Mouse (Mus musculus) gastrocnemius, postnatal 4 days (tissue): ENCODE results near the gene Ugt1a1. TPM values are rescaled to one million over a fixed set of nuclear protein-coding genes. Genes with fewer than 3 reads are reported as not detected.
"Not testable (repeated sequence)": the region's sequence is repeated elsewhere in the genome, so short reads cannot be mapped to it uniquely, and the experiment has no call there.

Experiments
- DNase-seq, 2 experiments: peaks; one replicate each; pipeline ENCODE4 v3.0.0; 2021 to 2022; ENCODE audit warnings: low spot score in 2 of 2, mixed read lengths in 2 of 2
- total RNA-seq, 2 experiments: library from RNA; stranded (reverse); gene quantifications; 2 replicates each; pipeline ENCODE4 v1.2.3; 2021

Gene Ugt1a1
- total RNA-seq, 2 experiments from 2014 or later: 0.12 to 1.3 TPM

DNA sequence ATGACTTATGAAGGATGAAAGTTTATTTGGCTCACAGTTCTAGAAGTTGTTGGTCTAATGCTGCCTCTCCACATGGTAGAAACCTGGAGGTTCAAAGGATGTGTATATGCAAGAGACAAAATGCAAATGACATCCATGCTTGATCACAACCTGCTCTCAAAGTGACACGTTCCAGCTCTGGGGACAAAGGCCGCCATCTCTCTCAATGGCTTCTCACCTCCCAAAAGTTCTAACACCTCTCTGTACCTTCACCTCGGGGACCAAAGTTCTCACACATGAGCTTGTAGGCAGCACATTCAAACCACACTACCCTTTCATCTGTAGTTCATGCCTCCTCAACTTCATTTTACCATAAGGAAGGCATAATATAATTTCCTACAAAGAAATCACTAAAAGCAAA is 5.8 kb downstream of the Ugt1a1 start:
- peak in 1 of 2 experiments; percentile 13 for DNase-seq

DNA sequence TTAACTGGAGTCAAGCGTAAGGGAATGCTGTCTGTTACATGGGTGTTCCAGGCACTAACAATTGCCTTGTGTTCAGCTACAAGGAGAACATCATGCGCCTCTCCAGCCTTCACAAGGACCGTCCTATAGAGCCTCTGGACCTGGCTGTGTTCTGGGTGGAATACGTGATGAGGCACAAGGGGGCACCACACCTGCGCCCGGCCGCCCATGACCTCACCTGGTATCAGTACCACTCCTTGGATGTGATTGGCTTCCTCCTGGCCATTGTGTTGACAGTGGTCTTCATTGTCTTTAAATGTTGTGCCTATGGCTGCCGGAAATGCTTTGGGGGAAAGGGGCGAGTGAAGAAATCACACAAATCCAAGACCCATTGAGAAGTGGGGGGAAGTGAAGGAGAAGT is 6.3 kb downstream of the Ugt1a1 start:
- peak; percentile 28 to 43 for DNase-seq

DNA sequence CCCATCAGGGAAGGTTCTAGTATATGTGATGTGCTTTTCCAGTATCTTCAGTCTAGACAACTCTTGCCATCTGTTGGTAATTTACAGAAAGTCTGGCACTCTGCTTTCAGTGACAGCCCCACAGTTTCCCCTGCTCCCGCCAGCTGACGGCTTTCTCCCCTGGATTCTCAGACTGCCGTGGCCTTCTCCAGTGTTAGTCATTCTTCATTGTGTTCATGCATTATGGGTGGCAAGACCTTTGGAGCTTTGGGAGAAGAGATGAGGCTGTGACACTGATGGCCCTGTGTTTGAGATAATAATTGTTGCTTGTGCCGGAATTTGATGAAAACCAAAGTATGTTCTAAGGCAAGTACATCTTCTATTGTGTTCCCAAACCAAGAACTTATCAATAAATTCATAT is 6.8 kb downstream of the Ugt1a1 start:
- no peak for DNase-seq

DNA sequence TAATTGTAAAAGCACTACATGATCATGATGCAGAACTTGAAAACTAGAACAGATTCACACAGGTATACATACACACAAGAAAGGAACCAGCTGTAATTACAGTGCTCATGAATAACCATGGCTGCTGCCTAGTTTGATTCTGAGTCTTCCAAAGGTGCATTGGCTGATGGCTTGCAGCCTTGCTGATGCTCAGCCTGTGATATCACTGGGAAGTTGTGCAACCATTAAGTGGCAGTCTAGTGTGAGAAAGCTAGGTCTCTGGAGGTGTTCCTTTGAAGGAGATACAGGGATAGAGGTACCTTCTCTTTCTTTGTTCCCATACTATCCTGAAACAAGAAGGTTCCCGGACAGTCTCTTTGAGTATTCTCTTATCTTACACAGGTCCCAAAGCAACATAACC is 7.3 kb downstream of the Ugt1a1 start:
- DNase-seq: peak in 1 of 2 experiments; percentile 22

GRCm38 (mm10) chr1:88220336-88220735 is 8.6 kb downstream of the Ugt1a1 start:
- peak in 1 of 2 experiments; percentile 21 for DNase-seq

- DNase-seq: peak in 1 of 2 experiments; percentile 0
These were observed 10.5 kb downstream of the Ugt1a1 start for GRCm38 (mm10) chr1:88222216-88222615.

DNA sequence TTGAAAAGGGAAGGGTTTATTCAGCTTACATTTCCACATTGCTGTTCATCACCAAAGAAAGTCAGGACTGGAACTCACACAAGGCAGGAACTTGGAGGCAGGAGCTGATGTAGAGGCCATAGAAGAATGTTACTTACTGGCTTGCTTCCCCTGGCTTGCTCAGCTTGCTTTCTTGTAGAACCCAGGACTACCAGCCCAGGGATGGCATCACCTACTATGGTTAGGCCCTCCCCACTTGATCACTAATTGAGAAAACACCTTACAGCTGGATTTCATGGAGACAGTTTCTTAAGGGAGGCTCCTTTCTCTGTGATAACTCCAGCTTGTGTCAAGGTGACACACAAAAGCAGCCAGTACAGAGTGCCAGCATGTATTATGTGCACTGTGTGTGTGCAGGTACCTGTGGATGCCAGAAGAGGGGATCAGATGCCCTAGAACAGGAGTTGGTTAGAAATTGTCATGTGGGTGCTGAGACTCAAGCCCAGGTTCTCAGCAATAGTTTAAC is 11.3 kb downstream of the Ugt1a1 start:
- peak; percentile 15 to 21 for DNase-seq

DNA sequence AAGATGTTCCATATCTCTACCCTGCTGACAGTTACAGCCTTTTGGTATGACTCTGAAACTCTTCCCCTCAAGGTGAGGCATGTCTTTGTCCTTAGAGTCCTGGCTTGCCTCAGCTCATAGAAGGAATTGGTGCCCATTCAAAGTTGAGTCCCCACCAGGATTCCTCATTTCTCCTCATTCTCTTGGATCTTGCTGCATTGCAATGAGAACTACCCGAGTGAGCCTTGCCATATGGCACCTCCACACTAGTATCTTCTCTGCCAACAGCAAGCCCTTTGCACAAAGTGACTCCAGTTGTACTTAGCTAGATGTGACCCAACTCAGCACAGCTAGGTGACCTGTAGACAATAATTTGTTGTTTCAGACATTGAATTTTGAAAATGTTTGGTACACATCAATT is 11.8 kb downstream of the Ugt1a1 start:
- DNase-seq: peak; percentile 27 to 33

- peak in 1 of 2 experiments; percentile 21 for DNase-seq
These were observed 12.4 kb downstream of the Ugt1a1 start for GRCm38 (mm10) chr1:88224029-88224776.

- not testable (repeated sequence) for DNase-seq
These were observed 13.5 kb downstream of the Ugt1a1 start for GRCm38 (mm10) chr1:88225301-88225700.

- peak in 1 of 2 experiments; percentile 16 for DNase-seq
These were observed 14.0 kb downstream of the Ugt1a1 start for GRCm38 (mm10) chr1:88225741-88226140.

DNA sequence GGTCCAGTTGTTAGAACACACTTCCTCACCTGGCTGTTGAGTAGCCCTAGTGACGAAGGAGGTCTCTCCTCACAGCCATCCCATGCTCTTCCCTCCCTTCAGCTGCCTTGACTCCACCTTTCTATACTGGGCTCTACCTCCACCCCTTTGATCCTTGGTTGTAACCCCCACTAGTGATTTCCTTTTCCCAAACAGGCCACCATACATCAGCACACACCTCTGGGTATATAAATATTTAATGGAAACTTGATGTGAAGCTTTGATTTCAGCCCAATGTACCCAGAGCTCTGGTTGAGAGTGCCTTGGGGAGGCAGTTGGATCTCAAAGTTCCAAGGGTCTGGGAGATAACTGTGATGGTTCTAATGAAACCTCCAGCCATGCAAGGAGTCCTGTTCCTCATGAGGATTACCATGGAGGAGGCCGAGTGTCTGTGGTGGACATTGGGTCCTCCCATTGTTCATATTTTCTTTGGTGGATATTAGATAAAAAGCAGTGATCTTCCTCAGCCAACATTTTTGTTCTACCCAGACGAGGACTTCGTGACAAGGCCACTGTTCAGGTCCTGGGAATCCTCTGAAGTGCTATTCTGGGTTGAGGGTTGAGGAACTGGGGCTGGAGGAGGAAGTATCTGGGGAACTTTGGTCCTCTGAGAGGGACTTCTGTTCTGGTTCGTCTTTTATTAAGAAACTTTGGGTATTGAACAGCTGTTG is 15.1 kb downstream of the Ugt1a1 start, which contains the start of gene Mroh2a:
Gene Mroh2a (plus strand): TSS at position 317 of the 710 bp plus-strand sequence.
- DNase-seq: peak in 1 of 2 experiments; percentile 22

GRCm38 (mm10) chr1:88227482-88227881 is 15.7 kb downstream of the Ugt1a1 start:
- peak in 1 of 2 experiments; percentile 18 for DNase-seq

DNA sequence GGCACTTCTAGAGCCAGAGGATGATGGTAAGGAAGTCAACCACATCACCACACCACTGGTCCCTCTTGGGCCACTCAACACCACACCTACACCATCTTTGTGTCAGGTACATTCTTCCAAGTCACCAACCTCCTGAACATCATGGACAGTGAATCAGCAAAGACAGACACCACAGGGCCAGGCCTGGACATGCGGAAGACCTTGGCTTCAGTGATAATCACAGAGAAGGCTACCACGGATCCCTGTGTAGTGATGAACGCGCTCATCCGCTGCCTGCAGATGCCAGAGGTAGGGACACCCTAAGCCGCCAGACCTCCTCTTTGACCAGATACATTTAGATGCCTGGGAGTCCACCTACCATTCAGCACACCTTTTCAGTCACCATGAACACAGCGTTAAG is 16.4 kb downstream of the Ugt1a1 start:
- DNase-seq: peak; percentile 30 to 31

DNA sequence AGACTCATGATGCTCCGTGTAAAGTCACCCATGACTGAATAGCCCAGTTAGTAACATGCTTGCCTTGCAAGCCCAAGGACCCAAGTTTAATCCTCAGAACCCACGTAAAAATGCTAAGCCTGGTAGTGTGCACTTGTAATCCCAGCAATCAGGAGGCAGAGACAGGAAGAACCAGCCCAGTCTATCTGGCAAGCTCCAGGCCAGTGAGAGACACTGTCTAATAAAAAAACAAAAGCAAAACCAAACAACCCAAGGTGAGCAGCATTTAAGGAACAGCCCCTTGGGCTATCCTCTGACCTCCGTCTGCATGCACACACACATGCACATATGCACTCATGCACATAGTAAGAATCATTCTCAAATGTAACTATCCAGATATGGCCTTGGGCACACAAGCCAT is 17.8 kb downstream of the Ugt1a1 start:
- DNase-seq: no peak

GRCm38 (mm10) chr1:88229986-88230385 is 18.2 kb downstream of the Ugt1a1 start:
- DNase-seq: no peak

GRCm38 (mm10) chr1:88230421-88230820 is 18.7 kb downstream of the Ugt1a1 start:
- DNase-seq: no peak

DNA sequence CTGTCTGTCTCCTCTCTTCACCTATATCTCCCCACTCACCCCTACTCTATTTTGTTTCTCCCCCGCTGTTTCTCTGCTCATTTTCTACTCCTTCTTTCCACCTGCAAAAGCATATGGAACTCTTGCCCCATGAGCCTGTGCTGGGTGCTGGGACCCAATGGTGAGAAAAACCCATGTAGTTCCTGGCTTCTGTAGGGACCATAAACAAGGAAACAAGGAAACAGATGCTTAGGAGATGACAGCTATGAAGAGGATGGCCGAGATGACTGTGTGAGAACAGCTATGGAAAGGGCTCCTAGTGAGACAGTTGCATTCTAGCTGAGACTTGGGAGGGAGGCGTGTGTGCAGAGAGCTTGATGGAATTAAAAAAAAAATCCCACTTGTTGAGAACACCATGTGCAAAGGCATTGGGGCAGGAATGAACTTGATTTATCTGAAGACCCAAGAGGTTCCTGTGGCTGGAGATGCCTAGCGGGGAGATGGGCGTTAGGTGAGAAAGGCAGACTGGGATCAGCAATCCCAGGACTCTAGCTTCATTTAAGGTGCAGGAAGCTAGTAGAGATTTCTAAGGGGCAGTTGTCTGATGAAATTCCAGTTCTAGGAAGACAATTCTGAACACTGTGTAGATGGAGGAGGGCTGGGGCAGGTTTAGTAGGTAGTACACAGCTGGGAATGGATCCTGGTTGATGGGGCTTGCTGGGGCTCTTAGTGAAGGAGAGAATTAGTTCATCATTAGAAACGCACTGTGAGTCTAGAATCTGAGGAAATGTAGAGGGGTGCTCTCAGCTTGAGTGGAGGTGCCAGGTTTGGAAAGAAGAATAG is 19.4 kb downstream of the Ugt1a1 start:
- no peak for DNase-seq

DNA sequence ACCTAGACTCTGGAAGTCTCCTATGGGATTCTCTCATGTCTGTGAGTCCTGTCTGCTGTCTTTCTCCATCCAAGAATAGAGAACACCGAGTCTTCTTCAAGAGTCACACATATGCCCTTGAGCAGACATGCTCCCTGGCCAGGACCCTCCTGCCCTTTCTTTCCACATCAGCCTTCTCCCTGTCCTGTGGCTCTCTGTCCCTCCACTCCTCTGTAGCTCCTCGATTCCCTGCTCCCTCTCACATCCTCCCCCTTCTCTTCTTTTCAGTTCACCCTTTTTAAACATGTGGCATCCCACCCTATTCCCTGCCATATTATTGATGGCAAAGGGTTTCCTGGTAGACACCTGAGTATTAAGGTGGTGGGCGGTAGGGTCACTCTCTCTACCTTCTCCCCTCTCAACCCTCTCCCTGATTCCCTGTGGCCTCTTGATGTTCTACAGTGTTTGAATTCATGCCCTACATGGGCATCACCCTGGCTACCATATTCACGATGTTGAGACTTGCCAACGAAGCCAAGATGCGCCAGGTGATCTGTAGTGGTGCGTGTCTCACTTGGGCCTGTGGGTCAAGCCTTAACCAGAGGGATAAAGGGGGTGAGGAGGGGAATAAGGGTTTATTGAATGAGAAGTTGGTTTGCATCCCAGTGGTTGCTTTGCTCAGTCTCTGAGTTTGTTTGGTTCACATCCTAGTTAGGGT is 20.2 kb downstream of the Ugt1a1 start:
- DNase-seq: no peak

GRCm38 (mm10) chr1:88232664-88233380 is 21.1 kb downstream of the Ugt1a1 start:
- DNase-seq: no peak
